Mouse (Mus musculus): Measurements from ENCODE around the gene Eya2.

- no peak for TF ChIP-seq POLR2A (IDR thresholded peaks at IDR 0.05; ENCODE audit: control insufficient read depth, low read depth, low read length)
- no peak for TF ChIP-seq CTCF (IDR thresholded peaks at IDR 0.05; ENCODE audit: control insufficient read depth, insufficient read depth, insufficient replicate concordance, low read depth, low read length)
Observed at GRCm38 (mm10) chr2:165797876-165798275, 203.0 kb downstream of the Eya2 start.
